Mouse (Mus musculus) ES-E14 (cell line): Measurements from ENCODE around the gene Tmem145. TPM values are rescaled to one million over a fixed set of nuclear protein-coding genes. Genes with fewer than 3 reads are reported as not detected.

Experiments
- DNase-seq: peaks from one replicate; pipeline ENCODE4 v3.0.0-alpha.2; 2013; ENCODE audit warnings: low read depth, low spot score
- H3K27ac ChIP-seq: 2 replicates; pipeline ENCODE4 v1.5.1; 2012; ENCODE audit warnings: low read depth, mild to moderate bottlenecking, low read length, moderate library complexity, mixed read lengths; ENCODE audit not compliant: poor library complexity, insufficient read depth, severe bottlenecking
- H3K36me3 ChIP-seq: 2 replicates; pipeline ENCODE4 v1.6.1; 2012; ENCODE audit warnings: mild to moderate bottlenecking, low read length, moderate library complexity, mixed read lengths; ENCODE audit not compliant: control insufficient read depth, poor library complexity, insufficient read depth, severe bottlenecking
- H3K4me1 ChIP-seq, 2 experiments: fragments of 150-350 bp in 1 of 2; sonication (generic) in 1 of 2; 2 replicates each; pipeline ENCODE4 v1.6.1; 2012; ENCODE audit warnings: low read length in 2 of 2, mild to moderate bottlenecking in 1 of 2, mixed read lengths in 1 of 2; ENCODE audit not compliant: control insufficient read depth in 2 of 2, insufficient read depth in 2 of 2, poor library complexity in 1 of 2
- H3K4me3 ChIP-seq, 2 experiments: fragments of 150-350 bp in 1 of 2; sonication (generic) in 1 of 2; 2 replicates each; pipeline ENCODE4 v1.5.1; 2012; ENCODE audit warnings: low read length in 2 of 2, low read depth in 1 of 2, mild to moderate bottlenecking in 1 of 2, mixed read lengths in 1 of 2; ENCODE audit not compliant: insufficient read depth in 1 of 2, poor library complexity in 1 of 2, severe bottlenecking in 1 of 2
- H3K9ac ChIP-seq: 2 replicates; pipeline ENCODE4 v1.6.1; 2012; ENCODE audit warnings: low read depth, mild to moderate bottlenecking, low read length, mixed read lengths; ENCODE audit not compliant: poor library complexity, insufficient read depth, severe bottlenecking
- H3K9me3 ChIP-seq: fragments of 150-350 bp; sonication (generic); 2 replicates; pipeline ENCODE4 v1.6.1; 2012; ENCODE audit warnings: low read depth, mild to moderate bottlenecking, low read length; ENCODE audit not compliant: control insufficient read depth, insufficient read depth
- CHD2 ChIP-seq: IDR thresholded peaks from 2 replicates; pipeline ENCODE4 v1.6.1; 2014; ENCODE audit warnings: mild to moderate bottlenecking, low read depth, low read length, inconsistent platforms
- HCFC1 ChIP-seq: IDR thresholded peaks from 2 replicates; pipeline ENCODE4 v1.6.1; 2012; ENCODE audit warnings: low read length, inconsistent platforms, borderline replicate concordance; ENCODE audit not compliant: insufficient read depth
- MAFK ChIP-seq: IDR thresholded peaks from 2 replicates; pipeline ENCODE4 v1.6.1; 2014; ENCODE audit warnings: mild to moderate bottlenecking, low read depth, low read length, inconsistent platforms; ENCODE audit not compliant: insufficient read depth
- ZC3H11A ChIP-seq: IDR thresholded peaks from 2 replicates; pipeline ENCODE4 v1.6.1; 2012; ENCODE audit warnings: low read depth, mild to moderate bottlenecking, inconsistent platforms, low read length, borderline replicate concordance
- ZNF384 ChIP-seq: IDR thresholded peaks from 2 replicates; pipeline ENCODE4 v1.6.1; 2012; ENCODE audit warnings: low read depth, low read length, inconsistent platforms
- in situ Hi-C, 2 experiments: fragments of 600-800 bp; cut with MboI; formaldehyde crosslinking; loops; one replicate each; pipeline ENCODE4 v1.15.1; 2025; ENCODE audit warnings: low sequenced_read_pairs in 2 of 2, inconsistent platforms in 1 of 2; ENCODE audit not compliant: unreplicated experiment in 2 of 2
- total RNA-seq: library from RNA; depleted of rRNA; stranded (reverse); fragments of 300-350 nt; gene quantifications from 2 replicates; pipeline ENCODE4 v1.2.3, GENCODE M21; 2012

The Tmem145 gene
- total RNA-seq, 1 experiment = 1.2 TPM

DNA sequence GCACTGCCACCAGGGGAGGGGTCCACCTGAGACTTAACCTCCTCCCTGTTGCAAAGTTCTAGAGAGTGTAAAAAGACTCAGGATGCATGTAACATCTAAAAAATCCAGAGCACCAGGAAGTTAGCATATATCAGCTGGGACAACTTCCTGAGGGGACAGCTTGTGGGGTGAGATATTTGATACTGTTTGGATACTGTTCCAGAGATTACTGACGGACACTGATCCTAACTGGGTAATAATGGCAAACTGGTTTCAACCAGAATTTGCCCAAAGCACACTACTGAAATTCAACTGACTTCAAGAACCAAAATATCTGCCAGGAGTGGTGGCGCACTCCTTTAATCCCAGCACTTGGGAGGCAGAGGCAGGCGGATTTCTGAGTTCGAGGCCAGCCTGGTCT is 11.4 kb upstream of the Tmem145 start:
- in situ Hi-C loops = no loop called here
- peaks cover 47% of the 10 kb centered on the region for H3K36me3 ChIP-seq
- H3K4me1 ChIP-seq = peaks cover 3 to 13% of the 10 kb centered on the region in 2 experiments; a peak in 2 of 4 replicates
- H3K27ac ChIP-seq = no peak overlapping the region
- TF ChIP-seq MAFK (no peak), HCFC1 (no peak), CHD2 (no peak), ZC3H11A (no peak), ZNF384 (no peak)
- H3K4me3 ChIP-seq = no peak overlapping the region
- no peaks in the 10 kb centered on the region for H3K9me3 ChIP-seq
- DNase-seq = no peak
- no peak overlapping the region for H3K9ac ChIP-seq

DNA sequence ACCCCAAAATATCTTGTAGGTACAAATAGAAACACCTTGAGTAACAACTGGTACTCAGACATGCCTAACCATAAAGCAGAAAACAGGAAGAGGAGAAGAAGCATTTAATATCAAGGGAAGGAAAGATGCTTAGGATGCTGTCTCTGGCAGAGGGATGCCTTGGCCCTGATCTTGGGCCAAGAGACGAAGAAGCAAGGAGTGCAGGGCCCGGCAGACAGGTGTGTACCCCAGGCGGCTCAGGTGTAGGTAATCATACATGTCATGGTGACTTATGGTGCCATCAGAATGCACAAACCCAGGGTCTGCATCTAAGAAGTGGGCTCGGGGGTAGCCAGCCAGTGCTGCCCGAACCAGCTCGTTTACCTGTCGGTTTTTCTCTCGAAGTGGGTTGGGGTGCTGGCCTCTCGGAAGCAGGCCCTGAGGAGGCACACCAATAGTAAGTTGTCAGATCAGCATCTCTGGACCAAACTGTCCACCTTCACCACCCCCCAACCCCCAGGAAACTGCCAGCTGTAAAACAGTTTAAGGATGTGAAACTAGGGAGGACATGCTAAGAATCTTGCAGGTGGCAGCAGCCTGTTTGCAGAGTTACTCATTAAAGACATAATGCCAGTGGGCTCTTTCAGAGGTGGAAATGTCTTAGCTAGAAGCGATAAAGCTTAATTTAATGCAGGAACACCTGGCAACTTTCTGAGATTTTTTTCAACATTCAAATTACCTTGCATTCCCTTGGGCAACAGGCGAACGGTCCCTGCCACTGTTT is 10.8 kb upstream of the Tmem145 start:
- H3K27ac ChIP-seq = no peak overlapping the region
- no peak for DNase-seq
- H3K36me3 ChIP-seq = peaks cover 44% of the 10 kb centered on the region
- no peaks in the 10 kb centered on the region for H3K9me3 ChIP-seq
- H3K4me1 ChIP-seq = peaks cover 3 to 13% of the 10 kb centered on the region in 2 experiments; a peak in 2 of 4 replicates
- TF ChIP-seq HCFC1 = no peak
- no peak for TF ChIP-seq ZC3H11A
- no peak for TF ChIP-seq CHD2
- TF ChIP-seq MAFK = no peak
- H3K9ac ChIP-seq = no peak overlapping the region
- in situ Hi-C loops = no loop called here
- H3K4me3 ChIP-seq = no peak overlapping the region

DNA sequence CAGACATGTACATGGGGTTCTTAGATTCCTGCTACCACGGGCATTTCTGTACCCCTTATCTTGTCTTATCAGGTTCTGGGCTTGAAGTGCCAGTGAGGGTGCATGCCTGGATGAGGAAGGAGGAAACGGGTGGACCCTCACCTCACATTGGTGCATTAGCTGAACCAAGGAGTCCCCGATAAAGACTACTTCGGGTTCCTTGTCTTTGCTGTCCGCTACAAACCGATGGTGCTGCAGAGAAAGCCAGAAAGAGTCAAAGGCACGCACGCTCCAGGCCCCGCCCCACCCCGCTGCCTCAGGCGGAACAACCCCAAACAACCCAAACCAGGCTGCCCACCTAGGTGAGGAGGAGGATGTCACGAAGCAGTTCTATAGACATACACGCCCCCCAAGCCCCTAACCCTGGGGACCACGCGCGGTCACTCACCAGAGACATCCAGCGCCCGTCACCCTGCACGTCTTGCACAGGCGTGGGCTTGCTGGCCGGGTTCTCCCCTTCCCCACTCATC is 8.9 kb upstream of the Tmem145 start:
- no peaks in the 10 kb centered on the region for H3K9me3 ChIP-seq
- in situ Hi-C loops = no loop called here
- TF ChIP-seq ZNF384 (no peak), MAFK (no peak), HCFC1 (no peak), ZC3H11A (no peak), CHD2 (no peak)
- peaks cover 7 to 10% of the 10 kb centered on the region in 2 experiments; a peak in 3 of 4 replicates for H3K4me1 ChIP-seq
- peaks cover 27% of the 10 kb centered on the region for H3K36me3 ChIP-seq
- peak overlapping the region; percentile 73 to 78 for H3K4me3 ChIP-seq
- peak overlapping the region; percentile 81 for H3K9ac ChIP-seq
- no peak for DNase-seq
- 0 out of 2 replicates have a peak overlapping the region, but pooled peaks have one; percentile 64 for H3K27ac ChIP-seq

DNA sequence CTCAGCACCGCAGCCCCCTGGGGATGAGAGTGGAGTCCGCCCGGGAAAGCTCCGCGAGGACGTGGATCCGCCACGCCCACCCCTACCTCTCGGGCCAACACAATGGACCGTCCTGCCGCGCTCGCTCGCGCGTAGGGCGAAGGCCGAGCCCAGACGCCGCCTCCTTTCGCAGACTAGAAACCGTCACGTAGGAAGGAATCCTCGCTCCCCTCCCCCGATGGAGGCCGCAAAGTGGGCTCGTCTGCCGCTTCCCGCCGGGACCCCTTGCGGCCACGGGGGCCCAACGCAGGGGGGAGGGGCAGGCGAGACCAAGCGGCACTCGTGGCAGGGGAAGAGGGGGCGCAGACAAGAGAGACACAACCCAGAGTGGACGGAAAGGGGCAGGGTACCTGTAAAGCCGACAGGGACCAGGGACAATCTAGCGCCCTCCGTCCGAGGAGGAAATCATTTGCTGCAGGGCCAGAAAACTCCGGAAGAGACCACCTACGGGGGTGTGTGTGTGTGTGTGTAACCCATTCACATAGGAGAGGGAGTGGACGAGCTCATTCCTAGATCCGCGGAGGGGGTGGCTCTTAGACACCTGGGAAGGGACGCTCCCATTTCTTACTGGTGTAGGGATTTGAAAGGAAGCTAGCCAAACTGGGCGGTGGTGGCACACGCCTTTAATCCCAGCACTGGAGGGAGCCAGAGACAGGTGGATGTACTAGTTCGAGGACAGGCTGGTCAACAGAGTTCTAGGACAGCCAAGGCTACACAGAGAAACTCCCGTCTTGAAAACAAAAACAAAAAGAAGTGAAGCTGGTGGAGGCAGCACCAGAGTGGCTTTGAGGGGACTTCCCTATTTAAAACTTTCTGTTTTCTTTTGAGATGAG is 8.2 kb upstream of the Tmem145 start, which contains the start of gene Pafah1b3:
TSS of gene Pafah1b3 (minus strand) at position 533 of the 872 bp plus-strand sequence.
- DNase-seq = peak; percentile 97
- Histone ChIP-seq H3K4me3 (peak within 1 kb of the TSS; percentile 73 to 78), H3K4me1 (peaks cover 7 to 8% of the 10 kb centered on the region in 2 experiments; a peak in 2 of 4 replicates), H3K27ac (peak within 1 kb of the TSS; percentile 64), H3K36me3 (peaks cover 20% of the 10 kb centered on the region), H3K9ac (peak within 1 kb of the TSS; percentile 81), H3K9me3 (no peaks in the 10 kb centered on the region)
- in situ Hi-C loops = no loop called here
- 0 out of 2 replicates have a peak, but pooled peaks have one; percentile 61 for TF ChIP-seq HCFC1
- no peak for TF ChIP-seq ZC3H11A
